Mouse (Mus musculus): Measurements from ENCODE around the gene Tpm1.

- TF ChIP-seq CTCF (IDR thresholded peaks at IDR 0.05; ENCODE audit: low read depth, low read length) (no peak), POLR2A (IDR thresholded peaks at IDR 0.05; ENCODE audit: extremely low read depth, insufficient read depth, low read length) (no peak)
Observed at GRCm38 (mm10) chr9:67072182-67072581, 23.0 kb upstream of the Tpm1 start.

Data from liver, adult 2 months (tissue).